Mouse (Mus musculus) adrenal gland (tissue): ENCODE data around the gene Isg20l2.
"Not testable (repeated sequence)": the region's sequence is repeated elsewhere in the genome, so short reads cannot be mapped to it uniquely, and the experiment has no call there.

ENCODE experiments used
- intact Hi-C: fragments of 180-260 bp; cut with DNase I; formaldehyde crosslinking; loops from one replicate; pipeline ENCODE4 v1.15.1; 2025
- long read RNA-seq, 2 experiments: library from polyadenylated mRNA; unstranded; transcript quantifications; one replicate each; pipeline ENCODE4 v2.0.0; 2020; ENCODE audit warnings: borderline replicate concordance in 1 of 2; ENCODE audit not compliant: insufficient replicate concordance in 1 of 2

Gene Isg20l2
- long read RNA-seq, experiment 1, partial matches to known transcripts, result 1 of 5 reads
- long read RNA-seq, experiment 1, other reads (novel, unspliced or antisense), result 0 of 5 reads
- long read RNA-seq, experiment 2, partial matches to known transcripts, result 0 of 4 reads
- long read RNA-seq, experiment 2, other reads (novel, unspliced or antisense), result 1 of 4 reads

GRCm38 (mm10) chr3:87930078-87930795 lies at the start of gene Isg20l2, which contains the start of gene Rrnad1:
TSS of gene Isg20l2 (plus strand) at chr3:87930314.
TSS of gene Rrnad1 (minus strand) at chr3:87930717.
- intact Hi-C loops, result loop anchor here (10.0 kb wide), 2 partner anchors 55 to 145 kb away; partner anchors contain the start of gene Ttc24

- intact Hi-C loops, result no loop called here
Measured at GRCm38 (mm10) chr3:87884291-87884690, 45.8 kb upstream of the Isg20l2 start.

GRCm38 (mm10) chr3:87884708-87885251 lies 45.3 kb upstream of the Isg20l2 start:
- intact Hi-C loops, result no loop called here

- intact Hi-C loops, result no loop called here
Measured at GRCm38 (mm10) chr3:87885281-87886003, 44.7 kb upstream of the Isg20l2 start, which contains the start of gene Prcc. TSS of gene Prcc (minus strand) at chr3:87885608.

- intact Hi-C loops, result no loop called here
Measured at GRCm38 (mm10) chr3:87886004-87886365, 44.1 kb upstream of the Isg20l2 start.

GRCm38 (mm10) chr3:87886416-87886815 lies 43.7 kb upstream of the Isg20l2 start:
- intact Hi-C loops, result no loop called here

- intact Hi-C loops, result not testable (repeated sequence)
Measured at GRCm38 (mm10) chr3:87887400-87887799, 42.7 kb upstream of the Isg20l2 start.

GRCm38 (mm10) chr3:87891481-87891880 lies 38.6 kb upstream of the Isg20l2 start:
- intact Hi-C loops, result no loop called here

- intact Hi-C loops, result no loop called here
Measured at GRCm38 (mm10) chr3:87893367-87893905, 36.7 kb upstream of the Isg20l2 start.

- intact Hi-C loops, result no loop called here
Measured at GRCm38 (mm10) chr3:87899266-87899665, 30.8 kb upstream of the Isg20l2 start.

GRCm38 (mm10) chr3:87899776-87900175 lies 30.3 kb upstream of the Isg20l2 start:
- intact Hi-C loops, result no loop called here

- intact Hi-C loops, result no loop called here
Measured at GRCm38 (mm10) chr3:87901036-87901624, 29.0 kb upstream of the Isg20l2 start.

GRCm38 (mm10) chr3:87901959-87902358 lies 28.2 kb upstream of the Isg20l2 start:
- intact Hi-C loops, result not testable (repeated sequence)

GRCm38 (mm10) chr3:87903821-87904220 lies 26.3 kb upstream of the Isg20l2 start:
- intact Hi-C loops, result no loop called here

GRCm38 (mm10) chr3:87905880-87906485 lies 24.1 kb upstream of the Isg20l2 start, which contains the start of gene Hdgf:
TSS of gene Hdgf (plus strand) at chr3:87906321.
- intact Hi-C loops, result no loop called here

- intact Hi-C loops, result no loop called here
Measured at GRCm38 (mm10) chr3:87906601-87906980, 23.5 kb upstream of the Isg20l2 start.

GRCm38 (mm10) chr3:87906981-87907857 lies 22.9 kb upstream of the Isg20l2 start:
- intact Hi-C loops, result no loop called here

GRCm38 (mm10) chr3:87907906-87908305 lies 22.2 kb upstream of the Isg20l2 start:
- intact Hi-C loops, result no loop called here

GRCm38 (mm10) chr3:87909381-87909780 lies 20.7 kb upstream of the Isg20l2 start:
- intact Hi-C loops, result no loop called here

GRCm38 (mm10) chr3:87909874-87910273 lies 20.2 kb upstream of the Isg20l2 start:
- intact Hi-C loops, result no loop called here
